Mouse (Mus musculus) MEL (cell line): ENCODE measurements at regions not wholly inside any gene's neighbourhood (a gene's known extent, or its start where the extent isn't known, plus 50 kb on each side); places are given as distances from the start of the nearest gene placed in this dataset.

Source experiments
- BHLHE40 ChIP-seq: IDR thresholded peaks from 2 replicates; pipeline ENCODE4 v1.6.1; 2012; ENCODE audit warnings: low read depth, mild to moderate bottlenecking, inconsistent platforms, low read length, improper control_type of control experiment, borderline replicate concordance
- CTCF ChIP-seq, 3 experiments: IDR thresholded peaks in 2 of 3; conservative IDR thresholded peaks in 1 of 3; 2 replicates each; pipeline ENCODE4 v1.5.1; 2011 to 2012; ENCODE audit warnings: low read length in 3 of 3, low read depth in 2 of 3, mild to moderate bottlenecking in 2 of 3, improper control_type of control experiment in 1 of 3, inconsistent platforms in 1 of 3, mixed read lengths in 1 of 3, moderate library complexity in 1 of 3; ENCODE audit not compliant: control insufficient read depth in 1 of 3, insufficient read depth in 1 of 3, poor library complexity in 1 of 3, severe bottlenecking in 1 of 3
- GATA1 ChIP-seq: IDR thresholded peaks from 2 replicates; pipeline ENCODE4 v1.6.1; 2011; ENCODE audit warnings: low read depth, low read length, improper control_type of control experiment
- MYB ChIP-seq: IDR thresholded peaks from 2 replicates; pipeline ENCODE4 v1.6.1; 2011; ENCODE audit warnings: mild to moderate bottlenecking, low read depth, low read length, improper control_type of control experiment
- MYC ChIP-seq: IDR thresholded peaks from 2 replicates; pipeline ENCODE4 v1.6.1; 2011; ENCODE audit warnings: low read depth, mild to moderate bottlenecking, low read length, improper control_type of control experiment, moderate library complexity
- TAL1 ChIP-seq: IDR thresholded peaks from 2 replicates; pipeline ENCODE4 v1.6.1; 2012; ENCODE audit warnings: mild to moderate bottlenecking, inconsistent platforms, low read length, moderate library complexity, mixed read lengths
- USF1 ChIP-seq: IDR thresholded peaks from 2 replicates; pipeline ENCODE4 v1.6.1; 2014; ENCODE audit warnings: low read depth, mild to moderate bottlenecking, inconsistent platforms, low read length, improper control_type of control experiment, moderate library complexity

GRCm38 (mm10) chr15:27409856-27410255 is 56.6 kb upstream of the Ank start:
- TF ChIP-seq MYC (no peak), USF1 (no peak), TAL1 (no peak), GATA1 (no peak), CTCF (IDR thresholded peaks at IDR 0.05 in 2 of 3, conservative IDR thresholded peaks at IDR 0.05 in 1 of 3; ENCODE audit: control insufficient read depth in 1 of 3, insufficient read depth in 1 of 3, low read depth in 2 of 3, low read length in 3 of 3, poor library complexity in 1 of 3, severe bottlenecking in 1 of 3) (no peak), BHLHE40 (no peak), MYB (no peak)
